Mouse (Mus musculus) kidney, adult 2 months (tissue): Measurements from ENCODE around the gene Cbln3. TPM values are rescaled to one million over a fixed set of nuclear protein-coding genes. Genes with fewer than 3 reads are reported as not detected.

Source experiments
- DNase-seq: peaks from one replicate; pipeline ENCODE4 v3.0.0; 2021
- H3K27ac ChIP-seq: fragments of 200-500 bp; 2 replicates; pipeline ENCODE4 v1.5.1; 2012; ENCODE audit warnings: low read depth, low read length, control low read depth, inconsistent platforms; ENCODE audit not compliant: insufficient read depth
- H3K27me3 ChIP-seq: fragments of 200-500 bp; replicated peaks from 2 replicates; pipeline ENCODE4 v1.6.1; 2012; ENCODE audit warnings: mild to moderate bottlenecking, moderate library complexity, low read length, inconsistent platforms; ENCODE audit not compliant: control insufficient read depth, insufficient read depth
- H3K36me3 ChIP-seq: fragments of 200-500 bp; 2 replicates; pipeline ENCODE4 v1.6.1; 2012; ENCODE audit warnings: mild to moderate bottlenecking, moderate library complexity, low read length, inconsistent platforms; ENCODE audit not compliant: control insufficient read depth, insufficient read depth
- H3K4me1 ChIP-seq: fragments of 200-500 bp; 2 replicates; pipeline ENCODE4 v1.6.1; 2011; ENCODE audit warnings: low read length; ENCODE audit not compliant: control insufficient read depth, insufficient read depth
- H3K4me3 ChIP-seq: fragments of 200-500 bp; 2 replicates; pipeline ENCODE4 v1.5.1; 2011; ENCODE audit warnings: mild to moderate bottlenecking, low read depth, low read length, control low read depth; ENCODE audit not compliant: insufficient read depth
- CTCF ChIP-seq: fragments of 200-500 bp; conservative IDR thresholded peaks from 2 replicates; pipeline ENCODE4 v1.5.1; 2011; ENCODE audit warnings: low read depth, mild to moderate bottlenecking, control low read depth, low read length, moderate library complexity, mixed read lengths; ENCODE audit not compliant: insufficient read depth, insufficient read length
- POLR2A ChIP-seq: fragments of 200-500 bp; IDR thresholded peaks from one replicate; pipeline ENCODE4 v1.6.1; 2011; ENCODE audit warnings: low read depth, low read length, control low read depth
- WGBS: fragments of 180-500 bp; shearing (Covaris S2); methylation state at CpG from one replicate; pipeline ENCODE4 v1.1.7; 2018; 5-methylcytosine and 5-hydroxymethylcytosine counted together
- polyA plus RNA-seq: library from polyadenylated mRNA; depleted of rRNA; stranded (reverse); fragments of >200 nt; gene quantifications from 2 replicates; pipeline ENCODE4 v1.2.3, GENCODE M21; 2012

The Cbln3 gene
- polyA plus RNA-seq, 1 experiment = 0.13 TPM

DNA sequence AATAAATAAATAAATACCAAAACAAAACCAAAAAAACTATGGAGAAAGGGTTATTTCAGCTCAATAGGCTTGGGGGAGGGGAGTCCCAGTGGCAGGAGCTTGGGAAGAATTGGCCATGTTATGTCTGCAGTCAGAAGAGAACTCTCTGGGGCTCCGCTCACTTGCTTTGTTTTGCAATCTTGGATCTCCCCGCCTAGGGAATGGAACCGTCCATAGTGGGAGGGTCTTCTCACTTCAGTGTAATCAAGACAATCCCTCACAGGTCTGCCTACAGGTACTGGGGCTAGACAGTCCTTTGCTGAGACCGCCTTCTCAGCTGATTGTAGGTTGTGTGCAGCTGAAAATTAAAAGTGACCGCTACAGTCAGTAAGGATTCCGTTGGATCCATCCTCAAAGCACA is 14.7 kb downstream of the Cbln3 start:
- no peaks in the 10 kb centered on the region for H3K36me3 ChIP-seq
- no peak overlapping the region for H3K4me3 ChIP-seq
- over 99% methylated on average over 6 of the region's 6 CpGs for WGBS
- TF ChIP-seq POLR2A = no peak
- no peak for TF ChIP-seq CTCF
- peaks cover 3% of the 10 kb centered on the region; the same call in 1 of the 2 replicates for H3K4me1 ChIP-seq
- DNase-seq = no peak
- no peak overlapping the region for H3K27ac ChIP-seq
- H3K27me3 ChIP-seq = no peaks in the 10 kb centered on the region

DNA sequence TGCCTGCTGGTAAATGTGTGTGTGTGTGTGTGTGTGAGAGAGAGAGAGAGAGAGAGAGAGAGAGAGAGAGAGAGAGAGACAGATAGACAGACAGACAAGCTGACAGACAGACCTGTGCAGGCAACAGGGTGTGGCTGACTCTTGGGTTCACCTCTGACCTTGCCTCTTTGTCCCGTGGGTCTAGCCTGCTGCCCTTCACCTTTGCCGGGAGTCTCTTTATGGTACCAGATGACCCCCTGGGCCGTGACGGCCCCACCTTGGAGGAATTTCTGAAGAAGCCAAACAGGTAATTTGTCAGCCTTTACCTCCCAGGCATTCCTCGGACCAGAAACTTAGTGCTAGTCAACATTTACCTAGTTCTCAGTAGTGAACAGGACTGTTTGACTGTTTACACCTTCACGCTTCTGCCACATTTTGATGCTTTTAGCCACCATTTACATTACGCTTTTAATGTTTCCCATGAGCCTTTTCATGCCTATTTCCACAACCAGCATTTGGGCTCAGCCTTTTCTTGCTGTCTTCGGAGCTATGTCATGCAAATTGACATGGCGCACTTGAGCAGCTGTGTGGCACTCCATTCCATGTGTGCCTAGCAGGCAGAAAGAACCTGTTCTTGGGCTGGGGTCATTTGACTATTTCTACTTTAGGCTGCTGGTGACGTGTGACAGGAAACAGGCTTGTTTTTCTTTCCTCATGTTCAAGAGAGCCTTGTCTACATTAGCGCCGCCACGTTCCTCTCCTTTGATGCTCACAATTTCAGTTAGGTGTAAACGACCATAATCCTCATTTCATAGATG is 15.8 kb downstream of the Cbln3 start:
- TF ChIP-seq CTCF (no peak), POLR2A (no peak)
- no peak overlapping the region for H3K27ac ChIP-seq
- no peak for DNase-seq
- no peaks in the 10 kb centered on the region for H3K27me3 ChIP-seq
- H3K4me3 ChIP-seq = no peak overlapping the region
- no peaks in the 10 kb centered on the region for H3K36me3 ChIP-seq
- H3K4me1 ChIP-seq = no peaks in the 10 kb centered on the region
- 85% methylated on average over 14 of the region's 14 CpGs for whole genome bisulfite sequencing

DNA sequence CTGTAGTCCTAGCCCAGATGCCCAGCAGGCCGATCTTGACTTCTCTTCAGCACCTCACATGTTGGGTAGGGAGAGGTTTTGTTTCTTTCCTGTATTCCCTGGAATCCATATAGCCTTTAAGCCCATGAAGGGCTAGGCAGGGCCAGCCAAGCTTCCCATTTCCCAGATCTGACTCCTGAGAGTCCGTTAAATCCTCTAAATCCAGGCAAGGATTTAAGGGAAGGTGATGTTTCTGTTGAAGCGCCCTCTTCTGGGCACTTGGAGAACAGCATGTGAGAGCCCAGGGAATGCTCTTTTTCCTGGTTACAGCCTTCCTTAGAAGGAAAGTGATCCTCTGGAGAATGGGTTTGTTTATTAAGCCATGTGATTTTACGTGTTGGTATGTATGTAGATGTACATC is 17.2 kb downstream of the Cbln3 start:
- H3K27me3 ChIP-seq = no peaks in the 10 kb centered on the region
- H3K36me3 ChIP-seq = no peaks in the 10 kb centered on the region
- no peak for TF ChIP-seq POLR2A
- peak; percentile 67 for TF ChIP-seq CTCF
- no peak overlapping the region for H3K4me3 ChIP-seq
- H3K27ac ChIP-seq = no peak overlapping the region
- 36% methylated on average over 4 of the region's 4 CpGs for WGBS
- no peaks in the 10 kb centered on the region for H3K4me1 ChIP-seq
- peak; percentile 65 for DNase-seq

DNA sequence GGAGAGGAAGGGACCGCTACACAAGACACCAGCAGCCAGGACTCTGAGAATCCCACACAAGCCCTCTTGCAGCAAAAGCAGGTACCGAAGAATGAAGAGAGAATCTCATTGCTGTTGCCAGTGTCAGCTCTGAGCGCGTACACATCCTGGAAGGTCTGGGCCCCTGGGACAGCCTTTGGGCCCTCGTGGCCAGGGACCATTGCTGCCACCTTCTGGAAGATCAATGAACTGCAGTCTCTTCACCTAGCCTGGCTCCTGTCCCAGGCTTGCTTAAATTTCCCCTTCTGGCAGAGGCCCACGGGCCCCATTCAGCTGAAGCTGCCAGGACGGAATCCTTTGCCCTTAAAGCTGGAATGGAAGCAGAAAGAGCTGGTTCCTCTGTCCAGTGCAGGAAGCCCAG is 20.4 kb downstream of the Cbln3 start:
- DNase-seq = peak; percentile 81
- no peak overlapping the region for H3K27ac ChIP-seq
- 20% methylated on average over 7 of the region's 7 CpGs for WGBS
- H3K36me3 ChIP-seq = no peaks in the 10 kb centered on the region
- no peaks in the 10 kb centered on the region for H3K27me3 ChIP-seq
- peak; percentile 95 for TF ChIP-seq CTCF
- no peak for TF ChIP-seq POLR2A
- H3K4me1 ChIP-seq = no peaks in the 10 kb centered on the region
- H3K4me3 ChIP-seq = no peak overlapping the region

DNA sequence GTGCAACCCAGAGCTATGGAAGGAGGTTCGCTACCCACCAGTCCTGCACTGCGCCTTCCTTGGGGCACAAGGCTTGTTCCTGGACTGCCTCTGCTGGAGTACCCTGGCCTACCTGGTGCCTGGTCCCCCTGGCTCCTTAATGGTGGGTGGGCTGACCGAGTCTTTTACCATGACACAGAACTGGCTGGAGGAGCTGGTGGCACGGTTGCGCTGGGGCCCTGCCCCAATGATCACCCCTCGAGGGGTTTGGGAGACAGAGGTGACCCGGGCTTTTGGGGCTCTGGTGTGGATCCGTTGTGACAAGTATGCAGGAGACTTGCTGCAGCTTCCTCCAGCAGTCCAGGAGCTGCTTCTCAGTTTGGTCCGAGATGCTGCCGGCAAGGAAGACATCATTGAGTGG is 21.2 kb downstream of the Cbln3 start:
- Histone ChIP-seq H3K27ac (no peak overlapping the region), H3K27me3 (no peaks in the 10 kb centered on the region), H3K4me1 (no peaks in the 10 kb centered on the region), H3K4me3 (no peak overlapping the region), H3K36me3 (no peaks in the 10 kb centered on the region)
- 89% methylated on average over 10 of the region's 10 CpGs for WGBS
- no peak for DNase-seq
- TF ChIP-seq POLR2A = no peak
- no peak for TF ChIP-seq CTCF

DNA sequence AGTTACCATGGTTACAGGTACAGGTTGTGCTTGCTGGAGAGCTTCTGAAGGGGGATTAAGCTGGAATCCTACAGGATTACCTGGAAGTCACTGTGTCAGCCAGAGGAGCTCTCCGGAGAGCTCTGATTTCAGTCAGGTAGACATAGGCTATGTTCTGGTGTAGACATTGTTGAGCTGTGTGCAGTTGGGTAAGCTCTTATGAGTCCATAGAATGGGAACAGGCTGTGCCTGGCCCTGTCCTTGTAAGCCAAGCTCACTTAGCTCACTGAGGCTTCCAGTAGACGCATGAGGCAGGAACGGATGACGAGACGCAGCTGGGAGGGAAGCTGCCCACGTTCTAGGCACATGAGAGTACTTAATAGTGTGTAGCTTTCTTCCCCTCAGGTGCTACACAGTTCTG is 22.0 kb downstream of the Cbln3 start:
- WGBS = 69% methylated on average over 6 of the region's 6 CpGs
- no peak for DNase-seq
- Histone ChIP-seq H3K27me3 (no peaks in the 10 kb centered on the region), H3K4me1 (no peaks in the 10 kb centered on the region), H3K27ac (no peak overlapping the region), H3K4me3 (no peak overlapping the region), H3K36me3 (no peaks in the 10 kb centered on the region)
- no peak for TF ChIP-seq POLR2A
- TF ChIP-seq CTCF = no peak

DNA sequence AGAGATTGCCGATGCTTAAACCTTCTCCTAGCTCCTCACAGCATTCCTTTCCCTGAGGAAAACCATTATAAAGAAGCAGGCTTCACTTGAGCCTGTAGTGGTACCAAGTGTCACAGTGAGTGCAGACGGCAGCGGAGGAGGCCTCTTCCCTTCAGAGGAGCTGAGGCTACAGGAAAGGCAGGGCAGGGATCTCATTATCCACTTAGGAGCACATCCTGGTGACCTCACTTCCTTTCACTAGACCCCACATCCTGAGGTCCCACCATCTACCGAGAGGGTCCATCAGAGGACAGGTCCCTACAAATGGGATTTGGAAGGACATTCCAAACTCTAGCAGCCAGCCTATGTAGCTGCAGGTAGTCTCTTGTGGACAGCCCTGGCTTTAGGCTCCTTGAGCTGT is 26.6 kb downstream of the Cbln3 start:
- Histone ChIP-seq H3K27me3 (no peaks in the 10 kb centered on the region), H3K4me3 (no peak overlapping the region), H3K4me1 (peaks cover 8% of the 10 kb centered on the region; the same call in 1 of the 2 replicates), H3K36me3 (no peaks in the 10 kb centered on the region), H3K27ac (no peak overlapping the region)
- 53% methylated on average over 4 of the region's 4 CpGs for WGBS
- TF ChIP-seq POLR2A = no peak
- no peak for TF ChIP-seq CTCF
- DNase-seq = no peak

DNA sequence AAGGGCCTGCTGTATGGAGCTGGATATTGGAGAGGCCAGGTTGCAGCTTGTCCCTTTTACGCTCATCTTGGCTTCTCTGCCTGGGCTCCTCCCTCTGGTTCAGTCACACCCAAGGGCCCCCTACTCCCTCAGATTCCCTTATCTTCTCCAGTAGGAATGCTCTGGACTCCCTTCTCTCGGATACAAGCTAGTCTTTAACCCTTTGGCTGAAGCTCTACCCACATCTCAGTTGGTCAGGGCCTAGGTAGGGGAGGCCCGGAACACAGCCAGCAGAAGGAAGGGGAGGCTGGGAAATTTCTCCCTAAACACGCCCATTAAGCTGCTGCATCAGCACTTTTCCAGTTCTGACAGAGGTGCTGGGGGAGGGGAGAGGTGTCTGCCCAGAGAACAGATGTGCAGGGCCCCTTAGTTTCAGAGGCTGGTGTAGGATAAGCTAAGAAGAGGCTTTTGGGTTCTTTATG is 29.1 kb downstream of the Cbln3 start:
- H3K4me3 ChIP-seq = peak overlapping the region; percentile 70
- no peaks in the 10 kb centered on the region for H3K36me3 ChIP-seq
- H3K27ac ChIP-seq = peak overlapping the region; percentile 1; the same call in 1 of the 2 replicates
- peaks cover 8% of the 10 kb centered on the region; the same call in 1 of the 2 replicates for H3K4me1 ChIP-seq
- WGBS = 5% methylated on average over 4 of the region's 4 CpGs
- TF ChIP-seq CTCF (no peak), POLR2A (no peak)
- no peaks in the 10 kb centered on the region for H3K27me3 ChIP-seq
- peak; percentile 60 for DNase-seq
